Mouse (Mus musculus): ENCODE results near the gene Hoxb3. TPM values are rescaled to one million over a fixed set of nuclear protein-coding genes. Genes with fewer than 3 reads are reported as not detected.

Hoxb3 gene
- polyA plus RNA-seq, 1 experiment from 2014 or later = not detected

- Histone ChIP-seq H3K4me3 (no peak overlapping the region), H3K36me3 (ENCODE audit: poor library complexity, severe bottlenecking) (no peaks in the 10 kb centered on the region), H3K27ac (no peak overlapping the region), H3K27me3 (peaks cover 100% of the 10 kb centered on the region), H3K9ac (no peak overlapping the region), H3K9me3 (replicated peaks) (no peaks in the 10 kb centered on the region), H3K4me2 (no peak overlapping the region), H3K4me1 (no peaks in the 10 kb centered on the region)
- no peak for ATAC-seq
- WGBS = 4% methylated on average over 8 of the region's 8 CpGs
These were observed 5.5 kb downstream of the Hoxb3 start for GRCm38 (mm10) chr11:96328605-96329004.

GRCm38 (mm10) chr11:96332105-96332504 lies 9.0 kb downstream of the Hoxb3 start:
- no peaks in the 10 kb centered on the region for H3K4me1 ChIP-seq
- H3K27ac ChIP-seq = no peak overlapping the region
- H3K9me3 ChIP-seq (replicated peaks) = no peaks in the 10 kb centered on the region
- H3K9ac ChIP-seq = no peak overlapping the region
- peaks cover 100% of the 10 kb centered on the region for H3K27me3 ChIP-seq
- H3K4me3 ChIP-seq = no peak overlapping the region
- H3K4me2 ChIP-seq = no peak overlapping the region
- no peak for ATAC-seq
- H3K36me3 ChIP-seq (ENCODE audit: poor library complexity, severe bottlenecking) = no peaks in the 10 kb centered on the region
- under 1% methylated on average over 8 of the region's 8 CpGs for WGBS

- Histone ChIP-seq H3K27me3 (peaks cover 100% of the 10 kb centered on the region), H3K36me3 (ENCODE audit: poor library complexity, severe bottlenecking) (no peaks in the 10 kb centered on the region), H3K4me1 (no peaks in the 10 kb centered on the region), H3K9ac (no peak overlapping the region), H3K4me3 (no peak overlapping the region), H3K27ac (no peak overlapping the region), H3K4me2 (no peak overlapping the region), H3K9me3 (replicated peaks) (no peaks in the 10 kb centered on the region)
- no peak for ATAC-seq
- under 1% methylated on average over 35 of the region's 35 CpGs for WGBS
These were observed 9.5 kb downstream of the Hoxb3 start for GRCm38 (mm10) chr11:96332618-96333032.

GRCm38 (mm10) chr11:96333241-96334001 lies 10.3 kb downstream of the Hoxb3 start:
- 2% methylated on average over 17 of the region's 17 CpGs for WGBS
- no peaks in the 10 kb centered on the region for H3K9me3 ChIP-seq (replicated peaks)
- H3K4me1 ChIP-seq = no peaks in the 10 kb centered on the region
- H3K27ac ChIP-seq = no peak overlapping the region
- no peak for ATAC-seq
- H3K4me2 ChIP-seq = no peak overlapping the region
- no peak overlapping the region for H3K4me3 ChIP-seq
- H3K27me3 ChIP-seq = peaks cover 100% of the 10 kb centered on the region
- no peaks in the 10 kb centered on the region for H3K36me3 ChIP-seq (ENCODE audit: poor library complexity, severe bottlenecking)
- no peak overlapping the region for H3K9ac ChIP-seq

GRCm38 (mm10) chr11:96334002-96334364 lies 10.9 kb downstream of the Hoxb3 start:
- no peak overlapping the region for H3K9ac ChIP-seq
- H3K4me3 ChIP-seq = no peak overlapping the region
- no peak overlapping the region for H3K4me2 ChIP-seq
- WGBS = 0% methylated on average over 2 of the region's 2 CpGs
- H3K36me3 ChIP-seq (ENCODE audit: poor library complexity, severe bottlenecking) = no peaks in the 10 kb centered on the region
- H3K27me3 ChIP-seq = peaks cover 100% of the 10 kb centered on the region
- ATAC-seq = no peak
- no peaks in the 10 kb centered on the region for H3K9me3 ChIP-seq (replicated peaks)
- no peaks in the 10 kb centered on the region for H3K4me1 ChIP-seq
- H3K27ac ChIP-seq = no peak overlapping the region

- no peak overlapping the region for H3K27ac ChIP-seq
- 14% methylated on average over 3 of the region's 3 CpGs for WGBS
- H3K36me3 ChIP-seq (ENCODE audit: poor library complexity, severe bottlenecking) = no peaks in the 10 kb centered on the region
- H3K4me2 ChIP-seq = no peak overlapping the region
- no peak for ATAC-seq
- no peak overlapping the region for H3K4me3 ChIP-seq
- no peaks in the 10 kb centered on the region for H3K9me3 ChIP-seq (replicated peaks)
- no peak overlapping the region for H3K9ac ChIP-seq
- peaks cover 100% of the 10 kb centered on the region for H3K27me3 ChIP-seq
- no peaks in the 10 kb centered on the region for H3K4me1 ChIP-seq
These were observed 11.9 kb downstream of the Hoxb3 start for GRCm38 (mm10) chr11:96334998-96335397.

- H3K9ac ChIP-seq = no peak overlapping the region
- H3K4me3 ChIP-seq = no peak overlapping the region
- H3K4me1 ChIP-seq = no peaks in the 10 kb centered on the region
- H3K27me3 ChIP-seq = peaks cover 100% of the 10 kb centered on the region
- no peak overlapping the region for H3K4me2 ChIP-seq
- H3K36me3 ChIP-seq (ENCODE audit: poor library complexity, severe bottlenecking) = no peaks in the 10 kb centered on the region
- WGBS = 0% methylated on average over 2 of the region's 2 CpGs
- no peak for ATAC-seq
- no peak overlapping the region for H3K27ac ChIP-seq
- H3K9me3 ChIP-seq (replicated peaks) = no peaks in the 10 kb centered on the region
These were observed 13.5 kb downstream of the Hoxb3 start for GRCm38 (mm10) chr11:96336597-96336996.

GRCm38 (mm10) chr11:96337026-96337425 lies 13.9 kb downstream of the Hoxb3 start:
- no peak for ATAC-seq
- Histone ChIP-seq H3K4me2 (no peak overlapping the region), H3K9ac (no peak overlapping the region), H3K4me3 (no peak overlapping the region), H3K36me3 (ENCODE audit: poor library complexity, severe bottlenecking) (no peaks in the 10 kb centered on the region), H3K27ac (no peak overlapping the region), H3K9me3 (replicated peaks) (no peaks in the 10 kb centered on the region), H3K27me3 (peaks cover 100% of the 10 kb centered on the region), H3K4me1 (no peaks in the 10 kb centered on the region)
- WGBS = under 1% methylated on average over 6 of the region's 6 CpGs

- Histone ChIP-seq H3K27me3 (peaks cover 100% of the 10 kb centered on the region), H3K4me1 (no peaks in the 10 kb centered on the region), H3K36me3 (ENCODE audit: poor library complexity, severe bottlenecking) (no peaks in the 10 kb centered on the region), H3K9ac (no peak overlapping the region), H3K4me3 (no peak overlapping the region), H3K4me2 (no peak overlapping the region), H3K9me3 (replicated peaks) (no peaks in the 10 kb centered on the region), H3K27ac (no peak overlapping the region)
- 6% methylated on average over 7 of the region's 7 CpGs for WGBS
- no peak for ATAC-seq
These were observed 16.1 kb downstream of the Hoxb3 start for GRCm38 (mm10) chr11:96338957-96339855.

- H3K4me3 ChIP-seq = no peak overlapping the region
- no peak overlapping the region for H3K4me2 ChIP-seq
- no peaks in the 10 kb centered on the region for H3K9me3 ChIP-seq (replicated peaks)
- H3K4me1 ChIP-seq = peaks cover 7% of the 10 kb centered on the region
- H3K36me3 ChIP-seq (ENCODE audit: poor library complexity, severe bottlenecking) = no peaks in the 10 kb centered on the region
- peaks cover 100% of the 10 kb centered on the region for H3K27me3 ChIP-seq
- H3K27ac ChIP-seq = no peak overlapping the region
- WGBS = 1% methylated on average over 32 of the region's 36 CpGs
- H3K9ac ChIP-seq = no peak overlapping the region
- ATAC-seq = no peak
These were observed 17.7 kb downstream of the Hoxb3 start for GRCm38 (mm10) chr11:96340698-96341365.

GRCm38 (mm10) chr11:96341701-96342575 lies 18.8 kb downstream of the Hoxb3 start:
- no peak for ATAC-seq
- Histone ChIP-seq H3K4me3 (no peak overlapping the region), H3K4me2 (no peak overlapping the region), H3K27ac (no peak overlapping the region), H3K9ac (no peak overlapping the region), H3K27me3 (peaks cover 100% of the 10 kb centered on the region), H3K9me3 (replicated peaks) (no peaks in the 10 kb centered on the region), H3K36me3 (ENCODE audit: poor library complexity, severe bottlenecking) (no peaks in the 10 kb centered on the region), H3K4me1 (peaks cover 7% of the 10 kb centered on the region)
- WGBS = under 1% methylated on average over 40 of the region's 40 CpGs
